Mouse (Mus musculus) natural killer cell, adult 2 months (primary cell): Measurements from ENCODE around the gene Hsd17b7.
"Not testable (repeated sequence)": the region's sequence is repeated elsewhere in the genome, so short reads cannot be mapped to it uniquely, and the experiment has no call there.

Experiments used
- DNase-seq, 2 experiments: peaks; one replicate each; pipeline ENCODE4 v3.0.0; 2022; ENCODE audit warnings: low spot score in 2 of 2

The Hsd17b7 gene

GRCm38 (mm10) chr1:169968792-169969515 is at the start of gene Hsd17b7:
TSS of gene Hsd17b7 (minus strand) at chr1:169969241.
- peak; percentile 96 to 98 for DNase-seq

GRCm38 (mm10) chr1:170014784-170015183 is 45.7 kb upstream of the Hsd17b7 start:
- no peak for DNase-seq

- no peak for DNase-seq
These were observed 41.9 kb upstream of the Hsd17b7 start for GRCm38 (mm10) chr1:170010716-170011505.

GRCm38 (mm10) chr1:170009296-170009695 is 40.3 kb upstream of the Hsd17b7 start:
- no peak for DNase-seq

- no peak for DNase-seq
These were observed 39.6 kb upstream of the Hsd17b7 start for GRCm38 (mm10) chr1:170008432-170009220.

- no peak for DNase-seq
These were observed 37.5 kb upstream of the Hsd17b7 start for GRCm38 (mm10) chr1:170006516-170006915.

- DNase-seq: no peak
These were observed 36.3 kb upstream of the Hsd17b7 start for GRCm38 (mm10) chr1:170005297-170005696.

GRCm38 (mm10) chr1:169993901-169994300 is 24.9 kb upstream of the Hsd17b7 start:
- not testable (repeated sequence) for DNase-seq

- DNase-seq: no peak
These were observed 17.1 kb upstream of the Hsd17b7 start for GRCm38 (mm10) chr1:169986166-169986565.

GRCm38 (mm10) chr1:169977621-169978020 is 8.6 kb upstream of the Hsd17b7 start:
- no peak for DNase-seq

GRCm38 (mm10) chr1:169971998-169972397 is 3.0 kb upstream of the Hsd17b7 start:
- no peak for DNase-seq

GRCm38 (mm10) chr1:169970936-169971335 is 1.9 kb upstream of the Hsd17b7 start:
- DNase-seq: no peak

GRCm38 (mm10) chr1:169969516-169969886 is 460 bp upstream of the Hsd17b7 start:
- no peak for DNase-seq

GRCm38 (mm10) chr1:169953106-169953505 is 15.9 kb downstream of the Hsd17b7 start:
- DNase-seq: no peak

GRCm38 (mm10) chr1:169952636-169953035 is 16.4 kb downstream of the Hsd17b7 start:
- DNase-seq: no peak

- DNase-seq: no peak
These were observed 17.5 kb downstream of the Hsd17b7 start for GRCm38 (mm10) chr1:169951561-169951960.

GRCm38 (mm10) chr1:169950651-169951050 is 18.4 kb downstream of the Hsd17b7 start:
- DNase-seq: no peak

- no peak for DNase-seq
These were observed 19.1 kb downstream of the Hsd17b7 start for GRCm38 (mm10) chr1:169949981-169950380.

- DNase-seq: no peak
These were observed 20.2 kb downstream of the Hsd17b7 start for GRCm38 (mm10) chr1:169948866-169949265.

GRCm38 (mm10) chr1:169948280-169948679 is 20.8 kb downstream of the Hsd17b7 start:
- DNase-seq: no peak

GRCm38 (mm10) chr1:169947654-169948053 is 21.4 kb downstream of the Hsd17b7 start:
- no peak for DNase-seq

GRCm38 (mm10) chr1:169946004-169946403 is 23.0 kb downstream of the Hsd17b7 start:
- DNase-seq: no peak
